Mouse (Mus musculus) gonadal fat pad, adult 2 months (tissue): ENCODE data around the gene Tnfsf10. TPM values are rescaled to one million over a fixed set of nuclear protein-coding genes. Genes with fewer than 3 reads are reported as not detected.

ENCODE experiments used
- DNase-seq: peaks from one replicate; pipeline ENCODE4 v3.0.0-alpha.2; 2012; ENCODE audit warnings: low read depth
- polyA plus RNA-seq: library from polyadenylated mRNA; depleted of rRNA; stranded (reverse); fragments of >200 nt; gene quantifications from 2 replicates; pipeline ENCODE4 v1.2.3, GENCODE M21; 2012; rRNA removed

Gene Tnfsf10
- polyA plus RNA-seq, 1 experiment = 3.5 TPM

- no peak for DNase-seq
Observed at GRCm38 (mm10) chr3:27371725-27372650, 55.2 kb downstream of the Tnfsf10 start.

DNA sequence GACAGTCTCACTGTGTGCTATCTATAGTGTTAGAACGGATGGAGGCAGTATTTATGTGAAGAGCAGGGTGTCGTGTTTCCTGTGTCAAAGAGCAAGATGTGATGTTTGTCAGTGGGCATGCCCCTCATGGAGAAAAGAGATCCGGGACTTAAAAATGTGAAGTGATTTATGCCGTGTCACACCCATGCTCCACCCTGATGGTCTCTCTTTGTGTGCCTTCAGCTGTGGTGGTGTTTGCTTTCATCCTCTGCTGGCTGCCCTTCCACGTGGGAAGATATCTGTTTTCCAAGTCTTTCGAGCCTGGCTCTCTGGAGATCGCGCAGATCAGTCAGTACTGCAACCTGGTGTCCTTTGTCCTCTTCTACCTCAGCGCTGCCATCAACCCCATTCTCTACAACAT, 57.6 kb downstream of the Tnfsf10 start:
- no peak for DNase-seq

- no peak for DNase-seq
Observed at GRCm38 (mm10) chr3:27377935-27378334, 61.1 kb downstream of the Tnfsf10 start.

GRCm38 (mm10) chr3:27384836-27385235, 68.0 kb downstream of the Tnfsf10 start:
- DNase-seq = no peak

- no peak for DNase-seq
Observed at GRCm38 (mm10) chr3:27389923-27390322, 73.1 kb downstream of the Tnfsf10 start.

Other genes with a start within 250 kb of the Tnfsf10 start
- gene Ect2, start 163.2 kb upstream of the Tnfsf10 start, polyA plus RNA-seq = 0.84 and 1.0 TPM in 2 replicates
- gene Nceh1, start 134.1 kb upstream of the Tnfsf10 start, polyA plus RNA-seq = 8.8 and 12.8 TPM in 2 replicates
- gene Ghsr, start 54.3 kb downstream of the Tnfsf10 start, polyA plus RNA-seq = not detected in 2 replicates